Mouse (Mus musculus) erythroblast, embryonic 14.5 days (primary cell): Measurements from ENCODE around the gene Pik3ip1.

Experiments used
- GATA1 ChIP-seq: IDR thresholded peaks from 2 replicates; pipeline ENCODE4 v1.6.1; 2012; ENCODE audit warnings: low read length, inconsistent platforms, mixed read lengths
- TAL1 ChIP-seq: IDR thresholded peaks from 3 replicates; pipeline ENCODE4 v1.6.1; 2012; ENCODE audit warnings: low read length, inconsistent platforms, mixed read lengths

- TF ChIP-seq GATA1 (no peak), TAL1 (no peak)
Measured at GRCm38 (mm10) chr11:3389996-3390395, 59.8 kb downstream of the Pik3ip1 start.
